Mouse (Mus musculus) mesoderm, embryonic 11.5 days (tissue): Measurements from ENCODE around the gene Spag6.

Source experiments
- DNase-seq: peaks from one replicate; pipeline ENCODE4 v3.0.0-alpha.2; 2012; ENCODE audit warnings: low read depth, low spot score

Spag6 gene

GRCm38 (mm10) chr2:18734394-18735127, 40.7 kb downstream of the Spag6 start:
- no peak for DNase-seq

GRCm38 (mm10) chr2:18737040-18737439, 43.2 kb downstream of the Spag6 start:
- no peak for DNase-seq

- no peak for DNase-seq
Observed at GRCm38 (mm10) chr2:18739216-18739615, 45.4 kb downstream of the Spag6 start.

GRCm38 (mm10) chr2:18756144-18756543, 62.3 kb downstream of the Spag6 start:
- DNase-seq = no peak

- no peak for DNase-seq
Observed at GRCm38 (mm10) chr2:18764846-18765245, 71.0 kb downstream of the Spag6 start.

GRCm38 (mm10) chr2:18765481-18766249, 71.8 kb downstream of the Spag6 start:
- DNase-seq = no peak

GRCm38 (mm10) chr2:18766441-18766820, 72.6 kb downstream of the Spag6 start:
- no peak for DNase-seq

GRCm38 (mm10) chr2:18766821-18767541, 73.1 kb downstream of the Spag6 start:
- DNase-seq = peak; percentile 84

- DNase-seq = no peak
Observed at GRCm38 (mm10) chr2:18768414-18768813, 74.6 kb downstream of the Spag6 start.

- DNase-seq = no peak
Observed at GRCm38 (mm10) chr2:18772413-18772812, 78.6 kb downstream of the Spag6 start.

- no peak for DNase-seq
Observed at GRCm38 (mm10) chr2:18774326-18774725, 80.5 kb downstream of the Spag6 start.

- peak; percentile 85 for DNase-seq
Observed at GRCm38 (mm10) chr2:18778220-18778619, 84.4 kb downstream of the Spag6 start.

GRCm38 (mm10) chr2:18779830-18780229, 86.0 kb downstream of the Spag6 start:
- DNase-seq = no peak

- DNase-seq = no peak
Observed at GRCm38 (mm10) chr2:18781296-18781695, 87.5 kb downstream of the Spag6 start.

GRCm38 (mm10) chr2:18794261-18794660, 100.4 kb downstream of the Spag6 start:
- DNase-seq = no peak

- DNase-seq = no peak
Observed at GRCm38 (mm10) chr2:18797776-18798175, 103.9 kb downstream of the Spag6 start.

GRCm38 (mm10) chr2:18799265-18799965, 105.6 kb downstream of the Spag6 start:
- DNase-seq = peak; percentile 41
